Mouse (Mus musculus) CH12.LX (cell line): ENCODE results near the gene Olfr365. TPM values are rescaled to one million over a fixed set of nuclear protein-coding genes. Genes with fewer than 3 reads are reported as not detected.

ENCODE experiments used
- DNase-seq: peaks from one replicate; pipeline ENCODE4 v3.0.0-alpha.2; 2013; ENCODE audit errors: extremely low read depth
- H3K27ac ChIP-seq: 2 replicates; pipeline ENCODE4 v1.5.1; 2012; ENCODE audit warnings: low read depth, mild to moderate bottlenecking, control low read depth, moderate library complexity; ENCODE audit not compliant: insufficient read depth
- H3K27me3 ChIP-seq: replicated peaks from 2 replicates; pipeline ENCODE3; 2012; ENCODE audit warnings: inconsistent platforms
- H3K36me3 ChIP-seq, 2 experiments: replicated peaks in 1 of 2; 2 replicates each; pipeline versions ENCODE3 to v1.6.1; 2012; ENCODE audit warnings: inconsistent platforms in 1 of 2, low read length in 1 of 2, mild to moderate bottlenecking in 1 of 2, mixed read lengths in 1 of 2, moderate library complexity in 1 of 2; ENCODE audit not compliant: control insufficient read depth in 1 of 2, insufficient read depth in 1 of 2
- H3K4me1 ChIP-seq, 2 experiments: 2 replicates each; pipeline ENCODE4 v1.6.1; 2012; ENCODE audit warnings: inconsistent platforms in 1 of 2, moderate library complexity in 1 of 2; ENCODE audit not compliant: insufficient read depth in 2 of 2, control insufficient read depth in 1 of 2
- H3K4me2 ChIP-seq: 2 replicates; pipeline ENCODE4 v1.6.1; 2012; ENCODE audit warnings: low read depth, mild to moderate bottlenecking, control low read depth; ENCODE audit not compliant: poor library complexity, insufficient read depth, severe bottlenecking
- H3K4me3 ChIP-seq, 3 experiments: fragments of 150-350 bp in 1 of 3; sonication (generic) in 1 of 3; replicated peaks in 1 of 3; 2 replicates each; pipeline versions ENCODE3 to v1.5.1; 2011 to 2012; ENCODE audit warnings: low read depth in 2 of 3, low read length in 2 of 3, mild to moderate bottlenecking in 2 of 3, moderate library complexity in 2 of 3, control low read depth in 1 of 3, improper control_type of control experiment in 1 of 3, inconsistent platforms in 1 of 3, mixed read lengths in 1 of 3; ENCODE audit not compliant: poor library complexity in 1 of 3
- H3K79me2 ChIP-seq: replicated peaks from 2 replicates; pipeline ENCODE4 v1.6.1; 2012; ENCODE audit warnings: mild to moderate bottlenecking, moderate library complexity; ENCODE audit not compliant: control insufficient read depth, poor library complexity, insufficient read depth, severe bottlenecking; ENCODE audit errors: extremely low read depth
- H3K9ac ChIP-seq: 2 replicates; pipeline ENCODE4 v1.6.1; 2012; ENCODE audit warnings: low read depth, mild to moderate bottlenecking, control low read depth, moderate library complexity; ENCODE audit not compliant: insufficient read depth
- H3K9me3 ChIP-seq: replicated peaks from 2 replicates; pipeline ENCODE3; 2012; ENCODE audit warnings: low read length, inconsistent platforms, mixed read lengths
- CHD1 ChIP-seq: IDR thresholded peaks from 2 replicates; pipeline ENCODE4 v1.6.1; 2012; ENCODE audit warnings: low read depth, low read length, improper control_type of control experiment, inconsistent platforms
- ETS1 ChIP-seq: conservative IDR thresholded peaks from 2 replicates; pipeline ENCODE4 v1.6.1; 2012; ENCODE audit warnings: low read depth, mild to moderate bottlenecking, inconsistent platforms, low read length, improper control_type of control experiment, moderate library complexity
- MAX ChIP-seq: IDR thresholded peaks from 2 replicates; pipeline ENCODE4 v1.6.1; 2011; ENCODE audit warnings: low read length, improper control_type of control experiment
- MAZ ChIP-seq: IDR thresholded peaks from 2 replicates; pipeline ENCODE4 v1.6.1; 2012; ENCODE audit warnings: low read depth, mild to moderate bottlenecking, inconsistent platforms, low read length, improper control_type of control experiment, moderate library complexity
- POLR2A ChIP-seq: IDR thresholded peaks from 2 replicates; pipeline ENCODE4 v1.6.1; 2011; ENCODE audit warnings: low read depth, mild to moderate bottlenecking, improper control_type of control experiment, low read length
- dilution Hi-C: fragments of 300-500 bp; cut with MboI; formaldehyde crosslinking; loops from 2 replicates; pipeline ENCODE4 v1.14.3; 2020; ENCODE audit warnings: low sequenced_read_pairs; ENCODE audit not compliant: extremely low pct_unique_long_range_greater_than_20kb, extremely low pct_ligation_motif_present
- in situ Hi-C: fragments of 300-500 bp; cut with MboI; formaldehyde crosslinking; loops from 3 replicates; pipeline ENCODE4 v1.14.3; 2019; ENCODE audit warnings: low sequenced_read_pairs, low pct_ligation_motif_present, low pct_unique_long_range_greater_than_20kb, mixed read lengths
- polyA plus RNA-seq: library from polyadenylated mRNA; unstranded; fragments of >175 nt; gene quantifications from 2 replicates; pipeline ENCODE4 v1.2.1, GENCODE M21; 2012; ENCODE audit warnings: low read depth; ENCODE audit not compliant: insufficient read length
- total RNA-seq, 2 experiments: library from RNA; depleted of rRNA; stranded (reverse); fragments of 300-350 nt in 1 of 2; fragments of >200 nt in 1 of 2; gene quantifications; 2 replicates each; pipeline ENCODE4 v1.2.3; 2012 to 2014

Gene Olfr365
- total and polyA plus RNA-seq, 3 experiments: not detected

DNA sequence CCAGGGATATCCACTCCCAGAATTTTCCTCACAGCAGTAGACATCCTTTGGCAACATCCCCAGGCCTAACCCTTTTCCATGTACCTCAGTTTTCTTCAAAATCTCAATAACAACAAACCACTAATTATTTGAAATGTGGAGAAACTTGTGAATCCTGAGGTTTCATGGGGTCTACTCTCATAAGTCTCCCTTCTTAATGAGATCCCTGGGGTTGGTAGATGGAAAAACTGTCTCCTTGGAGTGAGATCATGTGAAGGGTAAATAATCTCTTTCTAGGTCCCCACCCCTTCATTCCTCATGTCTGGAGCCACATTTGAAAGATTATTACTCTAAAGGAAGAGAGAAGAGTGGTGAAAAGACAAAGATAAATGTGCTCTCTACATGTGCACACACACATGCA, 23.3 kb downstream of the Olfr365 start, which contains the start of gene Olfr366:
TSS of gene Olfr366 (plus strand) at position 301 of the 400 bp plus-strand sequence.
- no peak within 1 kb of the TSS for H3K4me3 ChIP-seq
- no peak for DNase-seq
- H3K27ac ChIP-seq: no peak within 1 kb of the TSS
- H3K4me1 ChIP-seq: no peaks in the 10 kb centered on the region
- H3K79me2 ChIP-seq: no peaks in the 10 kb centered on the region
- in situ Hi-C loops: no loop called here
- H3K9ac ChIP-seq: no peak within 1 kb of the TSS
- no peaks in the 10 kb centered on the region for H3K9me3 ChIP-seq
- dilution Hi-C loops: no loop called here
- peaks cover 57% of the 10 kb centered on the region for H3K27me3 ChIP-seq
- no peaks in the 10 kb centered on the region for H3K36me3 ChIP-seq
- H3K4me2 ChIP-seq: no peak within 1 kb of the TSS
- no peak for TF ChIP-seq MAZ
- no peak for TF ChIP-seq CHD1
- TF ChIP-seq POLR2A: no peak
- TF ChIP-seq ETS1: no peak
- TF ChIP-seq MAX: no peak

Other genes with a start within 250 kb of the Olfr365 start
- not detected in 2 replicates for gene Olfr357, start 194.4 kb upstream of the Olfr365 start, total RNA-seq (2012; rRNA removed)
- gene Olfr357, start 194.4 kb upstream of the Olfr365 start, total RNA-seq (2014; rRNA removed): not detected in 2 replicates
- gene Olfr357, start 194.4 kb upstream of the Olfr365 start, polyA plus RNA-seq: not detected in 2 replicates
- gene Olfr358, start 178.9 kb upstream of the Olfr365 start, total RNA-seq (2012; rRNA removed): not detected in 2 replicates
- gene Olfr358, start 178.9 kb upstream of the Olfr365 start, total RNA-seq (2014; rRNA removed): not detected in 2 replicates
- not detected in 2 replicates for gene Olfr358, start 178.9 kb upstream of the Olfr365 start, polyA plus RNA-seq
- gene Olfr360, start 122.5 kb upstream of the Olfr365 start, total RNA-seq (2012; rRNA removed): not detected in 2 replicates
- gene Olfr360, start 122.5 kb upstream of the Olfr365 start, total RNA-seq (2014; rRNA removed): not detected in 2 replicates
- not detected in 2 replicates for gene Olfr360, start 122.5 kb upstream of the Olfr365 start, polyA plus RNA-seq
- not detected in 2 replicates for gene Olfr361, start 98.9 kb upstream of the Olfr365 start, total RNA-seq (2012; rRNA removed)
- gene Olfr361, start 98.9 kb upstream of the Olfr365 start, total RNA-seq (2014; rRNA removed): not detected in 2 replicates
- not detected in 2 replicates for gene Olfr361, start 98.9 kb upstream of the Olfr365 start, polyA plus RNA-seq
- gene Olfr362, start 70.3 kb upstream of the Olfr365 start, total RNA-seq (2012; rRNA removed): not detected in 2 replicates
- not detected in 2 replicates for gene Olfr362, start 70.3 kb upstream of the Olfr365 start, total RNA-seq (2014; rRNA removed)
- not detected in 2 replicates for gene Olfr362, start 70.3 kb upstream of the Olfr365 start, polyA plus RNA-seq
- not detected in 2 replicates for gene Olfr364-ps1, start 48.9 kb upstream of the Olfr365 start, total RNA-seq (2012; rRNA removed)
- not detected in 2 replicates for gene Olfr364-ps1, start 48.9 kb upstream of the Olfr365 start, total RNA-seq (2014; rRNA removed)
- not detected in 2 replicates for gene Olfr364-ps1, start 48.9 kb upstream of the Olfr365 start, polyA plus RNA-seq
- not detected in 2 replicates for gene Olfr366, start 23.4 kb downstream of the Olfr365 start, total RNA-seq (2012; rRNA removed)
- not detected in 2 replicates for gene Olfr366, start 23.4 kb downstream of the Olfr365 start, total RNA-seq (2014; rRNA removed)
- 0.04 TPM in 1 of 2 replicates, not detected in the other for gene Olfr366, start 23.4 kb downstream of the Olfr365 start, polyA plus RNA-seq
- gene Olfr368, start 138.3 kb downstream of the Olfr365 start, total RNA-seq (2012; rRNA removed): not detected in 2 replicates
- not detected in 2 replicates for gene Olfr368, start 138.3 kb downstream of the Olfr365 start, total RNA-seq (2014; rRNA removed)
- not detected in 2 replicates for gene Olfr368, start 138.3 kb downstream of the Olfr365 start, polyA plus RNA-seq
- 48.4 and 55.7 TPM in 2 replicates for gene Pdcl, start 171.1 kb downstream of the Olfr365 start, total RNA-seq (2012; rRNA removed)
- gene Pdcl, start 171.1 kb downstream of the Olfr365 start, total RNA-seq (2014; rRNA removed): 103 and 123 TPM in 2 replicates
- 115 and 144 TPM in 2 replicates for gene Pdcl, start 171.1 kb downstream of the Olfr365 start, polyA plus RNA-seq
- 6.2 and 8.0 TPM in 2 replicates for gene Rc3h2, start 234.7 kb downstream of the Olfr365 start, total RNA-seq (2012; rRNA removed)
- gene Rc3h2, start 234.7 kb downstream of the Olfr365 start, total RNA-seq (2014; rRNA removed): 7.9 and 10.1 TPM in 2 replicates
- gene Rc3h2, start 234.7 kb downstream of the Olfr365 start, polyA plus RNA-seq: 4.2 and 5.7 TPM in 2 replicates